35 mouse cellular contexts compared by ENCODE assay signal in genomic region chr13:4277526-4277925, GRCm38 (mm10). TPM values are rescaled to one million over a fixed set of nuclear protein-coding genes. Genes with fewer than 3 reads are reported as not detected.
"Had no signal": no experiment of that assay in that cellular context is flagged by ENCODE, and none has a peak within 500 bp of the region (broad histone marks: within the 10 kb centered on the region; RNA-seq: fewer than 3 reads in every experiment).

No protein-coding gene starts in this region.

- H3K27ac ChIP-seq: heart, adult 2 months; heart, embryonic 13.5 days; heart, embryonic 15.5 days; hindbrain, embryonic 13.5 days; hindbrain, embryonic 15.5 days; hindbrain, postnatal 0 days; kidney, embryonic 15.5 days; kidney, postnatal 0 days; limb, embryonic 13.5 days; limb, embryonic 15.5 days; liver, embryonic 12.5 days; liver, embryonic 14.5 days had no signal

- ATAC-seq: hindbrain, postnatal 0 days; liver, embryonic 12.5 days had no signal

- DNase-seq: gastrocnemius, postnatal 14 days; gastrocnemius, postnatal 36 days; heart, adult 11 months; heart, adult 2 months; heart, postnatal 14 days; heart, postnatal 36 days; kidney, adult 11 months; kidney, adult 2 months; kidney, adult 9 months; kidney, postnatal 14 days; kidney, postnatal 36 days; layer of hippocampus, adult 9-11 months; layer of hippocampus, postnatal 36 days; left cerebral cortex, postnatal 4 days had no signal

- H3K27me3 ChIP-seq: heart, embryonic 13.5 days; heart, embryonic 15.5 days; hindbrain, embryonic 13.5 days; hindbrain, embryonic 15.5 days; kidney, embryonic 15.5 days; limb, embryonic 13.5 days; limb, embryonic 15.5 days; liver, embryonic 12.5 days had no signal

- H3K4me2 ChIP-seq: heart, embryonic 11.5 days; heart, embryonic 13.5 days; heart, embryonic 15.5 days; hindbrain, embryonic 13.5 days; hindbrain, embryonic 15.5 days; kidney, embryonic 15.5 days; limb, embryonic 13.5 days; limb, embryonic 15.5 days; liver, embryonic 12.5 days had no signal

- H3K9me3 ChIP-seq: heart, embryonic 13.5 days; heart, embryonic 15.5 days; hindbrain, embryonic 13.5 days; hindbrain, embryonic 15.5 days; kidney, embryonic 15.5 days; limb, embryonic 13.5 days; limb, embryonic 15.5 days; liver, embryonic 12.5 days had no signal

- H3K36me3 ChIP-seq: heart, embryonic 13.5 days; heart, embryonic 15.5 days; hindbrain, embryonic 13.5 days; hindbrain, embryonic 15.5 days; kidney, embryonic 15.5 days; limb, embryonic 13.5 days; limb, embryonic 15.5 days; liver, embryonic 12.5 days had no signal

- H3K9ac ChIP-seq: heart, embryonic 13.5 days; heart, embryonic 15.5 days; hindbrain, embryonic 13.5 days; hindbrain, embryonic 15.5 days; kidney, embryonic 15.5 days; limb, embryonic 13.5 days; limb, embryonic 15.5 days; liver, embryonic 12.5 days; liver, embryonic 14.5 days had no signal

- H3K4me3 ChIP-seq: heart, adult 2 months; heart, embryonic 13.5 days; heart, embryonic 15.5 days; hindbrain, embryonic 13.5 days; hindbrain, embryonic 15.5 days; kidney, embryonic 15.5 days; limb, embryonic 13.5 days; limb, embryonic 15.5 days; liver, embryonic 12.5 days had no signal

- H3K4me1 ChIP-seq: heart, embryonic 13.5 days; heart, embryonic 15.5 days; hindbrain, embryonic 13.5 days; hindbrain, embryonic 15.5 days; limb, embryonic 13.5 days; limb, embryonic 15.5 days; liver, embryonic 12.5 days had no signal

RNA-seq across cellular contexts. Expression of gene Akr1c12, which starts 1.7 kb away (rescaled TPM):
- total RNA-seq: gastrocnemius, adult 18-20 months; gastrocnemius, adult 8-10 months; gastrocnemius, postnatal 14 days; gastrocnemius, postnatal 36 days; heart, adult 2 months; heart, postnatal 14 days; heart, postnatal 36 days; hindbrain, postnatal 0 days; layer of hippocampus, adult 18-20 months; layer of hippocampus, adult 8-10 months; layer of hippocampus, postnatal 14 days; layer of hippocampus, postnatal 36 days; left cerebral cortex, adult 18-20 months; left cerebral cortex, adult 8-10 months; left cerebral cortex, postnatal 10 days; left cerebral cortex, postnatal 25 days; left cerebral cortex, postnatal 4 days had no signal
- polyA plus RNA-seq: limb, embryonic 15.5 days had no signal

RNA-seq across cellular contexts. Expression of gene Akr1c19, which starts 49.0 kb away (rescaled TPM):
- total RNA-seq: layer of hippocampus, adult 8-10 months; layer of hippocampus, postnatal 36 days; left cerebral cortex, adult 8-10 months; left cerebral cortex, postnatal 25 days had no signal
